Mouse (Mus musculus) liver, embryonic 13.5 days (tissue): ENCODE results near the gene Cacna1c. TPM values are rescaled to one million over a fixed set of nuclear protein-coding genes. Genes with fewer than 3 reads are reported as not detected.

Source experiments
- ATAC-seq: fragments of 200-750 bp; cut with Nextera tagmentation; 2 replicates; pipeline ENCODE4 v1.8.0; 2017; ENCODE audit warnings: low read depth, mild to moderate bottlenecking, moderate number of reproducible peaks, moderate library complexity
- DNase-seq: peaks from one replicate; pipeline ENCODE4 v3.0.0; 2022
- H3K27ac ChIP-seq: fragments of 300-500 bp; sonication (generic); 2 replicates; pipeline ENCODE4 v1.5.1; 2015; ENCODE audit warnings: moderate library complexity, mild to moderate bottlenecking, inconsistent platforms
- H3K27me3 ChIP-seq: fragments of 300-500 bp; sonication (generic); 2 replicates; pipeline ENCODE4 v1.6.1; 2015; ENCODE audit warnings: mild to moderate bottlenecking, inconsistent platforms
- H3K36me3 ChIP-seq: fragments of 300-500 bp; sonication (generic); 2 replicates; pipeline ENCODE4 v1.6.1; 2015; ENCODE audit warnings: mild to moderate bottlenecking, inconsistent platforms
- H3K4me1 ChIP-seq: fragments of 300-500 bp; sonication (generic); replicated peaks from 2 replicates; pipeline ENCODE4 v1.6.1; 2015; ENCODE audit warnings: inconsistent platforms
- H3K4me2 ChIP-seq: fragments of 300-500 bp; sonication (generic); 2 replicates; pipeline ENCODE4 v1.6.1; 2015; ENCODE audit warnings: inconsistent platforms, mild to moderate bottlenecking, moderate library complexity
- H3K4me3 ChIP-seq: fragments of 300-500 bp; sonication (generic); replicated peaks from 2 replicates; pipeline ENCODE4 v1.5.1; 2015; ENCODE audit warnings: mild to moderate bottlenecking, inconsistent platforms
- H3K9ac ChIP-seq: fragments of 300-500 bp; sonication (generic); 2 replicates; pipeline ENCODE4 v1.6.1; 2015; ENCODE audit warnings: mild to moderate bottlenecking, inconsistent platforms
- H3K9me3 ChIP-seq: fragments of 300-500 bp; sonication (generic); replicated peaks from 2 replicates; pipeline ENCODE4 v1.6.1; 2016; ENCODE audit warnings: inconsistent platforms
- WGBS: fragments of 180-500 bp; shearing (Covaris S2); methylation state at CpG from one replicate; pipeline ENCODE4 v1.1.7; 2015; ENCODE audit not compliant: insufficient replicate concordance; 5-methylcytosine and 5-hydroxymethylcytosine counted together
- polyA plus RNA-seq: library from polyadenylated mRNA; unstranded; fragments of >200 nt; fragmentation: Nextera tagmentation; extraction: Ambion mirVana; gene quantifications from 2 replicates; pipeline ENCODE4 v1.2.1, GENCODE M21; 2015

Gene Cacna1c
- polyA plus RNA-seq, 1 experiment from 2014 or later = 0.25 TPM

GRCm38 (mm10) chr6:119137768-119138167 is 58.5 kb downstream of the Cacna1c start:
- no peaks in the 10 kb centered on the region for H3K36me3 ChIP-seq
- ATAC-seq = no peak
- peaks cover 5% of the 10 kb centered on the region for H3K27me3 ChIP-seq
- H3K4me3 ChIP-seq = no peak overlapping the region
- no peaks in the 10 kb centered on the region for H3K9me3 ChIP-seq
- 65% methylated on average over 10 of the region's 10 CpGs for WGBS
- no peak for DNase-seq
- H3K27ac ChIP-seq = no peak overlapping the region
- H3K4me1 ChIP-seq = 0 out of 2 replicates have a peak, but pooled peaks cover 7% of the 10 kb centered on the region
- H3K4me2 ChIP-seq = no peak overlapping the region
- no peak overlapping the region for H3K9ac ChIP-seq

GRCm38 (mm10) chr6:119132863-119133262 is 63.4 kb downstream of the Cacna1c start:
- H3K4me2 ChIP-seq = no peak overlapping the region
- WGBS = 71% methylated on average over 4 of the region's 4 CpGs
- H3K4me1 ChIP-seq = no peaks in the 10 kb centered on the region
- H3K27ac ChIP-seq = no peak overlapping the region
- no peaks in the 10 kb centered on the region for H3K27me3 ChIP-seq
- DNase-seq = no peak
- H3K36me3 ChIP-seq = no peaks in the 10 kb centered on the region
- no peak overlapping the region for H3K9ac ChIP-seq
- no peaks in the 10 kb centered on the region for H3K9me3 ChIP-seq
- no peak overlapping the region for H3K4me3 ChIP-seq
- no peak for ATAC-seq

- WGBS = 71% methylated on average over 8 of the region's 8 CpGs
- Histone ChIP-seq H3K9me3 (no peaks in the 10 kb centered on the region), H3K9ac (no peak overlapping the region), H3K36me3 (no peaks in the 10 kb centered on the region), H3K4me3 (no peak overlapping the region), H3K4me2 (no peak overlapping the region), H3K27ac (no peak overlapping the region), H3K4me1 (no peaks in the 10 kb centered on the region), H3K27me3 (no peaks in the 10 kb centered on the region)
- ATAC-seq (no peak), DNase-seq (no peak)
These were observed 64.0 kb downstream of the Cacna1c start for GRCm38 (mm10) chr6:119132111-119132735.

- 54% methylated on average over 5 of the region's 5 CpGs for WGBS
- DNase-seq = peak; percentile 13
These were observed 66.6 kb downstream of the Cacna1c start for GRCm38 (mm10) chr6:119129664-119130063.

GRCm38 (mm10) chr6:119128521-119128920 is 67.7 kb downstream of the Cacna1c start:
- no peak overlapping the region for H3K27ac ChIP-seq
- DNase-seq (no peak), ATAC-seq (no peak)
- H3K4me3 ChIP-seq = no peak overlapping the region
- no peak overlapping the region for H3K9ac ChIP-seq
- H3K4me2 ChIP-seq = no peak overlapping the region
- no peaks in the 10 kb centered on the region for H3K36me3 ChIP-seq
- H3K9me3 ChIP-seq = no peaks in the 10 kb centered on the region
- 75% methylated on average over 8 of the region's 8 CpGs for WGBS
- H3K4me1 ChIP-seq = no peaks in the 10 kb centered on the region
- no peaks in the 10 kb centered on the region for H3K27me3 ChIP-seq

More at GRCm38 (mm10) chr6:119129664-119130063, 66.6 kb downstream of the Cacna1c start:
- Histone ChIP-seq H3K27ac (no peak overlapping the region), H3K4me3 (no peak overlapping the region), H3K9ac (no peak overlapping the region), H3K4me2 (no peak overlapping the region), H3K4me1 (no peaks in the 10 kb centered on the region), H3K9me3 (no peaks in the 10 kb centered on the region), H3K27me3 (no peaks in the 10 kb centered on the region), H3K36me3 (no peaks in the 10 kb centered on the region)
- ATAC-seq = no peak

GRCm38 (mm10) chr6:119128076-119128475 is 68.1 kb downstream of the Cacna1c start:
- H3K4me3 ChIP-seq = no peak overlapping the region
- H3K4me2 ChIP-seq = no peak overlapping the region
- H3K9me3 ChIP-seq = no peaks in the 10 kb centered on the region
- ATAC-seq = no peak
- H3K9ac ChIP-seq = no peak overlapping the region
- H3K4me1 ChIP-seq = no peaks in the 10 kb centered on the region
- DNase-seq = no peak
- 74% methylated on average over 1 of the region's 1 CpGs for WGBS
- H3K27me3 ChIP-seq = no peaks in the 10 kb centered on the region
- no peak overlapping the region for H3K27ac ChIP-seq
- H3K36me3 ChIP-seq = no peaks in the 10 kb centered on the region

GRCm38 (mm10) chr6:119126991-119127390 is 69.2 kb downstream of the Cacna1c start:
- DNase-seq (no peak), ATAC-seq (no peak)
- Histone ChIP-seq H3K36me3 (no peaks in the 10 kb centered on the region), H3K4me1 (no peaks in the 10 kb centered on the region), H3K27me3 (no peaks in the 10 kb centered on the region), H3K9me3 (no peaks in the 10 kb centered on the region), H3K27ac (no peak overlapping the region), H3K4me2 (no peak overlapping the region), H3K9ac (no peak overlapping the region), H3K4me3 (no peak overlapping the region)
- WGBS = 53% methylated on average over 3 of the region's 3 CpGs

- 42% methylated on average over 4 of the region's 4 CpGs for WGBS
- H3K9me3 ChIP-seq = no peaks in the 10 kb centered on the region
These were observed 77.8 kb downstream of the Cacna1c start for GRCm38 (mm10) chr6:119118371-119118770.

GRCm38 (mm10) chr6:119116290-119116689 is 79.9 kb downstream of the Cacna1c start:
- Histone ChIP-seq H3K27ac (no peak overlapping the region), H3K4me1 (no peaks in the 10 kb centered on the region), H3K27me3 (peaks cover 19% of the 10 kb centered on the region), H3K4me3 (no peak overlapping the region), H3K36me3 (no peaks in the 10 kb centered on the region), H3K9ac (no peak overlapping the region), H3K9me3 (no peaks in the 10 kb centered on the region), H3K4me2 (no peak overlapping the region)
- no peak for DNase-seq
- WGBS = 68% methylated on average over 3 of the region's 3 CpGs
- ATAC-seq = no peak

More at GRCm38 (mm10) chr6:119118371-119118770, 77.8 kb downstream of the Cacna1c start:
- Histone ChIP-seq H3K36me3 (no peaks in the 10 kb centered on the region), H3K4me2 (no peak overlapping the region), H3K27me3 (no peaks in the 10 kb centered on the region), H3K27ac (no peak overlapping the region), H3K4me3 (no peak overlapping the region), H3K4me1 (no peaks in the 10 kb centered on the region), H3K9ac (no peak overlapping the region)
- DNase-seq = no peak
- no peak for ATAC-seq

GRCm38 (mm10) chr6:119113362-119113761 is 82.9 kb downstream of the Cacna1c start:
- Histone ChIP-seq H3K4me1 (0 out of 2 replicates have a peak, but pooled peaks cover 5% of the 10 kb centered on the region), H3K36me3 (no peaks in the 10 kb centered on the region), H3K9me3 (no peaks in the 10 kb centered on the region), H3K4me2 (no peak overlapping the region), H3K27ac (no peak overlapping the region), H3K4me3 (no peak overlapping the region), H3K27me3 (peaks cover 47% of the 10 kb centered on the region), H3K9ac (no peak overlapping the region)
- WGBS = 64% methylated on average over 4 of the region's 4 CpGs
- ATAC-seq (no peak), DNase-seq (no peak)

- Histone ChIP-seq H3K9me3 (no peaks in the 10 kb centered on the region), H3K4me1 (peaks cover 16% of the 10 kb centered on the region), H3K27ac (no peak overlapping the region), H3K4me3 (no peak overlapping the region), H3K4me2 (no peak overlapping the region), H3K36me3 (no peaks in the 10 kb centered on the region), H3K27me3 (peaks cover 77% of the 10 kb centered on the region), H3K9ac (no peak overlapping the region)
- WGBS = 65% methylated on average over 5 of the region's 5 CpGs
- no peak for DNase-seq
- ATAC-seq = no peak
These were observed 85.8 kb downstream of the Cacna1c start for GRCm38 (mm10) chr6:119110369-119110768.
